Mouse (Mus musculus) heart, embryonic 15.5 days (tissue): ENCODE results near the gene Dyx1c1. TPM values are rescaled to one million over a fixed set of nuclear protein-coding genes. Genes with fewer than 3 reads are reported as not detected.

Experiments
- ATAC-seq: fragments of 200-750 bp; cut with Nextera tagmentation; replicated peaks from 2 replicates; pipeline ENCODE4 v1.8.0; 2017; ENCODE audit warnings: low read depth, moderate TSS enrichment; ENCODE audit not compliant: insufficient number of reproducible peaks, insufficient read depth, low FRiP score
- H3K27ac ChIP-seq: fragments of 300-500 bp; sonication (generic); 2 replicates; pipeline ENCODE4 v1.5.1; 2015; ENCODE audit warnings: mild to moderate bottlenecking, inconsistent platforms
- H3K27me3 ChIP-seq: fragments of 300-500 bp; sonication (generic); 2 replicates; pipeline ENCODE4 v1.6.1; 2015; ENCODE audit warnings: inconsistent platforms
- H3K36me3 ChIP-seq: fragments of 300-500 bp; sonication (generic); 2 replicates; pipeline ENCODE4 v1.6.1; 2015; ENCODE audit warnings: mild to moderate bottlenecking, inconsistent platforms
- H3K4me1 ChIP-seq: fragments of 300-500 bp; sonication (generic); replicated peaks from 2 replicates; pipeline ENCODE4 v1.6.1; 2015; ENCODE audit warnings: inconsistent platforms
- H3K4me2 ChIP-seq: fragments of 300-500 bp; sonication (generic); 2 replicates; pipeline ENCODE4 v1.6.1; 2015; ENCODE audit warnings: inconsistent platforms, mild to moderate bottlenecking, moderate library complexity
- H3K4me3 ChIP-seq: fragments of 300-500 bp; sonication (generic); 2 replicates; pipeline ENCODE4 v1.5.1; 2015; ENCODE audit warnings: mild to moderate bottlenecking, inconsistent platforms
- H3K9ac ChIP-seq: fragments of 300-500 bp; sonication (generic); 2 replicates; pipeline ENCODE4 v1.6.1; 2015; ENCODE audit warnings: mild to moderate bottlenecking, inconsistent platforms
- H3K9me3 ChIP-seq: fragments of 300-500 bp; sonication (generic); replicated peaks from 2 replicates; pipeline ENCODE4 v1.6.1; 2016; ENCODE audit warnings: inconsistent platforms
- WGBS: fragments of 180-500 bp; shearing (Covaris S2); methylation state at CpG from one replicate; pipeline ENCODE4 v1.1.7; 2015; ENCODE audit warnings: mixed read lengths; 5-methylcytosine and 5-hydroxymethylcytosine counted together
- polyA plus RNA-seq: library from polyadenylated mRNA; unstranded; fragments of >200 nt; fragmentation: Nextera tagmentation; extraction: Ambion mirVana; gene quantifications from 2 replicates; pipeline ENCODE4 v1.2.1, GENCODE M21; 2015

Gene Dyx1c1
- polyA plus RNA-seq, 1 experiment from 2014 or later = 0.58 TPM

DNA sequence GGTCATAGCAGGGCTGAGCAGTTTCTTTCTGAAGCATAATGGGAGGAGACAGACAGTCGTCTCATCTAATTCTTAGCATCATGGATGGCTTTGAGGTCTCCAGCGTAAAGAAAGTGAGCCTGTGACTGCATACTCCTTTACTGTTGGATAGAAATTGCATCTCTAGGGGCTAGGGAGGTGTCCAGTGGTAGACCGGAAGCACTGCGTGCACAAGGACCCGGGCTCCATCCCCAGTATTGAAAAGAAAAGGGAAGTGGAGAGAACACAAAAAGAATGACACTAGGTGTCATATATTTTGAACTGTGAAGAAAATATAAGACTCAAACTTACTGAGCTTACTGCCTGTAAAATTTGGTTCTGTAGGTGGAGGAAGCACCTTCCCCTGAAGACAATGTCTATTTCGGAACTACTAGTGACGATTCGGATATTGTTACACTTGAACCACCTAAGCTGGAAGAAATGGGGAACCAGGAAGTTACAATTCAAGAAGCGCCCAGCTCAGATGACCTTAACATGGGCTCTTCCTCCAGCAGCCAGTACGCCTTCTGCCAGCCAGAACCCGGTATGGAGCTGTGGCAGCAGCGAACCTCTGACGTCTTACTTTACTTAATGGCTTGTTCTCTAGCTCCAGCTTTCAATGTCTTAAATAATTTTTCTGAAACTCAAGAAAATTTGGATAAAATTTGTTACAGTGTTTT, 42.9 kb downstream of the Dyx1c1 start:
- ATAC-seq = no peak
- H3K4me1 ChIP-seq = no peaks in the 10 kb centered on the region
- no peak overlapping the region for H3K4me2 ChIP-seq
- no peak overlapping the region for H3K27ac ChIP-seq
- WGBS = 82% methylated on average over 13 of the region's 13 CpGs
- H3K9me3 ChIP-seq = no peaks in the 10 kb centered on the region
- H3K27me3 ChIP-seq = no peaks in the 10 kb centered on the region
- peaks cover 7% of the 10 kb centered on the region for H3K36me3 ChIP-seq
- no peak overlapping the region for H3K9ac ChIP-seq
- no peak overlapping the region for H3K4me3 ChIP-seq

DNA sequence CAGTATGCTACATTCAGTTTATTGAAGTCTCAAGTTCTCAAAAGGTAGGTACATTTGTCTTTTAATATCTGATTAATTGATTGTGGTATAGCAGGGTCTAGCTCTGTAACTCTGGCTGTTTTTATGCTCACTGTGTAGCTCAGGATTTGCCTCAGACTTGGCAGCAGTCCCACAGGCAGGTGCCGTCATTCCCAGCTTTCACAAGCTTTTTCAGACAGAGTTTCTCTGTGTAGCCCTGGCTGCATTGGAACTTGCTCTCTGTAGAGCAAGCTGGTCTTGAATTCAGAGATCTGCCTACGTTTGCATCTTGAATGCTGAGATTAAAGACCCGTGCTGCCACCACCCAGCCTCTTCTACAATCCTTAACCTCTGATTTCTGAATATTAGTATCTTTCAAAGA, 43.6 kb downstream of the Dyx1c1 start:
- Histone ChIP-seq H3K36me3 (peaks cover 7% of the 10 kb centered on the region), H3K27ac (no peak overlapping the region), H3K9ac (no peak overlapping the region), H3K4me3 (no peak overlapping the region), H3K27me3 (no peaks in the 10 kb centered on the region), H3K4me2 (no peak overlapping the region), H3K4me1 (no peaks in the 10 kb centered on the region), H3K9me3 (no peaks in the 10 kb centered on the region)
- 66% methylated on average over 3 of the region's 3 CpGs for WGBS
- no peak for ATAC-seq

DNA sequence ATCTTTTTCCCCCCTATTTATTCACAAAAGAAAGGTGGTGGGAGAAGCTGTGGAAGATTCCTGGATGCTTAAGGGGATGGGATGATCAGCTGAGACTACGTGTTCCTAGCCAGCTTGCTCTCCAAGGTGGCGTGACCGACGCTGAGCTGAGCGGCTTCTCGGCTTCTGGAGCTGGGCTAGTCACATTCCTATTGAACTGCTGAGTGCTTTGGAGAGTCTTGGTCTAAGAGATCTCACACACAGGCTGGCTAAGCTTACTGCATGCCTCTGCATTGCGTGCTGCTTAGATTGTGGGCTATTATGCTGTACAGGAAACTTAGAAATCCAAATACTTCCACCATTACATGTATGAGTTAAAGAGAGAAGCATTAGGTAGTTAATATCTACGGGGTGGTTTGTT, 45.5 kb downstream of the Dyx1c1 start:
- ATAC-seq = no peak
- Histone ChIP-seq H3K9me3 (no peaks in the 10 kb centered on the region), H3K36me3 (peaks cover 7% of the 10 kb centered on the region), H3K27me3 (no peaks in the 10 kb centered on the region), H3K4me2 (no peak overlapping the region), H3K4me3 (no peak overlapping the region), H3K9ac (no peak overlapping the region), H3K27ac (no peak overlapping the region), H3K4me1 (no peaks in the 10 kb centered on the region)
- WGBS = 70% methylated on average over 8 of the region's 8 CpGs

DNA sequence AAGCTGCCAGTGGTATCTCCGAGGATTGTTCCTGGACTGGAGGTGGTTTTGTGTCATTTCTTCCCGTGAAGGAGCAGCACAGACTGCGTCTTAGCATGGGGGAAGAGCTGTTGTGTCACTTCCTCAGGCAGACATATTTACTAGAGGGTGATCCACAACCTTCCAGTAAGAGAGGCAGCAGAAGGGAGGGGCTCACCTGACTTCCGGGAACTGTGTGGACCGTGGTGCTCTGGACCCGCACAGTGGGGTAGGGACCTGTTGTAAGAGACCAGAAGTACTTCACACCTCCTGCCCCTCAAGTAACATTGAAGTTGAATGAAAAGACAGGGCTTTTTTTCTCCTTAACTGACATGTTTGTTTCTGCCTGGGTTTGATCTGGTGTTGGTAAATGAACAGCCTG, 46.5 kb downstream of the Dyx1c1 start:
- Histone ChIP-seq H3K27me3 (no peaks in the 10 kb centered on the region), H3K4me1 (no peaks in the 10 kb centered on the region), H3K36me3 (peaks cover 7% of the 10 kb centered on the region), H3K4me3 (no peak overlapping the region), H3K9me3 (no peaks in the 10 kb centered on the region), H3K9ac (no peak overlapping the region), H3K27ac (no peak overlapping the region), H3K4me2 (no peak overlapping the region)
- ATAC-seq = no peak
- 83% methylated on average over 6 of the region's 6 CpGs for WGBS

DNA sequence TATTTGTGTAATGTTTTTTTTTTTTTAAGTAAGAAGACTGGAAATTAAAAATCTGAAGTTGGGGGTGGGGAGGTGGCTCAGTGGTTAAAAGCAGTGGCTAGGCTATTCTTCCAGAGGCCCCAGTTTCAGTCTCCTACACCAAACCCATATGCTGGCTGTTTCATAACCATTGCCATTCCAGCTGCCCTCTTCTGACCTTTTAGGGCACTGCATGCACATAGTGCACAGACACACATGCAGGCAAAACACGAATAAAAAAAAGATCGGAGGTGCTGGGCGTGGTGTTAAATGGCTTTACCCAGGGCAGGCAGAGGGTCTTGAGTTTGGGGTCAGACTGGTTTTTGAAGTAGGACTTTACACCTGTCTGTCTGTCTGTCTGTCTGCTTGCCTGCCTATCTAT, 47.6 kb downstream of the Dyx1c1 start:
- no peaks in the 10 kb centered on the region for H3K9me3 ChIP-seq
- 91% methylated on average over 3 of the region's 3 CpGs for WGBS
- H3K4me3 ChIP-seq = no peak overlapping the region
- no peak overlapping the region for H3K4me2 ChIP-seq
- no peaks in the 10 kb centered on the region for H3K27me3 ChIP-seq
- H3K36me3 ChIP-seq = peaks cover 8% of the 10 kb centered on the region
- no peak for ATAC-seq
- no peak overlapping the region for H3K27ac ChIP-seq
- H3K4me1 ChIP-seq = no peaks in the 10 kb centered on the region
- H3K9ac ChIP-seq = no peak overlapping the region

DNA sequence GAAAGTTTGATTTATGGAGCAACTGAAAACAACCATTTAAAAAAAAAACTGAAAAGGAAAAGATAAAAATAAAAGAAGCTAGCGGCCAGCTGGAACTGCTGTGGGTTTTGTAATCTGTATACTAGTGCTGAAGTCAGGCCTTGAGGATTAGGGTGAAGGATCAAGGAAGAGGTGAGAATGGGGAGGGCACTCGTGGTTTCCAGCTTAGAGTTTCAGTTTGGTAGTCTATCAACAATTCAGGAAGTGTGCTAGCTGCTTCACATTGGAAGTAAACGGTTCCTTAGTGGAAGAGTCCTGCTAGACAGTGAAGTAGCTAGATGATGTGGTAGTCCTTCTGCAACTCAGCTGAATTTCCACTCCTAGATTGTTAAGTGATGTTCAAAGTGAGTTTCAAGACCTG, 49.8 kb downstream of the Dyx1c1 start:
- Histone ChIP-seq H3K27ac (no peak overlapping the region), H3K27me3 (no peaks in the 10 kb centered on the region), H3K4me1 (no peaks in the 10 kb centered on the region), H3K9me3 (no peaks in the 10 kb centered on the region), H3K9ac (no peak overlapping the region), H3K4me2 (no peak overlapping the region), H3K36me3 (peaks cover 21% of the 10 kb centered on the region), H3K4me3 (no peak overlapping the region)
- WGBS = 47% methylated on average over 3 of the region's 3 CpGs
- ATAC-seq = no peak

DNA sequence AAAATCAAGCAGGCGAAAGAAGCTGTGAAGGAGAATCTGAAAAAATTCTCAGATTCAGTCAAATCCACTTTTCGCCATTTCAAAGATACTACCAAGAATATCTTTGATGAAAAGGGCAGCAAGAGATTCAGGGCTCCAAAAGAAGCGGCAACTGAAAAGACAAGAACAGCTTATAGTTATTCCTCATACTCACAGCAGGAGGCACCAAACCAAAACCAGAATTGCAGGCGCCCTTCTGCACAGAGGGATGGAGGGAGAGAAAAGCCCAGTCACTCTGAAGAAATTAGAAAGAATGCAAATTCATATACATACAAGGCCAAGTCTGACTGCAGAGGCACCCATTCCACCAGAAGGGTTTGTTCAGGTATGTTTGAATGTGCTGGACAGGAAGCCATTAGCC, 54.0 kb downstream of the Dyx1c1 start:
- H3K4me2 ChIP-seq = no peak overlapping the region
- H3K9me3 ChIP-seq = no peaks in the 10 kb centered on the region
- peaks cover 40% of the 10 kb centered on the region for H3K36me3 ChIP-seq
- no peaks in the 10 kb centered on the region for H3K4me1 ChIP-seq
- WGBS = 85% methylated on average over 4 of the region's 4 CpGs
- ATAC-seq = no peak
- no peak overlapping the region for H3K27ac ChIP-seq
- no peak overlapping the region for H3K9ac ChIP-seq
- H3K4me3 ChIP-seq = no peak overlapping the region
- no peaks in the 10 kb centered on the region for H3K27me3 ChIP-seq

DNA sequence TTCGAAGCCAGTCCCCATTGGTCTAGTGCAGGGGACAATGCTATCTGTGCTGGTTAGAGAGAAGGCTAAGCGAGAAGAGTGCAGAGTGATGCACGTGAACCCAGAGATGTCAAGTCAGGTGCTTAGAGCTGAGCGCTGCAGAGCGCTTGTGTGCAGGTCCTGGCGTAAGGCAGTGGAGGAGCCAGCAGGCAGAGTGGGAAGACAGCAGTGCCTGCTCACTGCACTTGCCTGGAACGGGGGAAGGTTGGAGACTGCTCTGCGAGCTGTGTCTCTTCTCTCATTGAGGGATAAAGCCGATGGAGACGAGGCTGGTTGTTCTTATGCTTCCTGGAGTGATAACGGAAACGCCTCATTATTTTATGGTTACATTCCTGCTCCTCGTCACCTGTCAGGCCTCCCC, 56.1 kb downstream of the Dyx1c1 start:
- no peak overlapping the region for H3K27ac ChIP-seq
- H3K9me3 ChIP-seq = no peaks in the 10 kb centered on the region
- 62% methylated on average over 13 of the region's 13 CpGs for WGBS
- H3K4me2 ChIP-seq = no peak overlapping the region
- H3K4me3 ChIP-seq = no peak overlapping the region
- no peak for ATAC-seq
- H3K9ac ChIP-seq = no peak overlapping the region
- H3K4me1 ChIP-seq = no peaks in the 10 kb centered on the region
- peaks cover 44% of the 10 kb centered on the region for H3K36me3 ChIP-seq
- no peaks in the 10 kb centered on the region for H3K27me3 ChIP-seq

DNA sequence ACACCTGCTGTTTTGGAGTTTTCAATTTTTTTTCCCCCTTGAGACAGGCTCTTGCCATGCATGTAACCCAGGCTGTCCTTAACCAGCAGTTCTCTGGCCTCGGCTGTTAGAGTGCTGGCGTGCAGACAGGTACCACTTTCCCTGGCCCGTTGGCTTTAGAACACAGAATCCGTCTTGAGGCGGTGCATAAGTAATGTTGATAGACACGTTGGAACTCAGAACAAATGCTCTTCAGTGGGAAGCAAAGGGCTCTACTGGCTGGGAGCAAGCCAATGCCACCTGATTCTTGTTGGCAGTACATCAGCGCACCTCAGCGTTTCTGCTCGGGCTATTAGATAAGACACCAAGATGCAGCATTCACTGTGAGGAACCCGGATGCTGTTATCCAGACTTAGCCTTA, 61.3 kb downstream of the Dyx1c1 start:
- WGBS = 83% methylated on average over 10 of the region's 10 CpGs
- no peak overlapping the region for H3K4me2 ChIP-seq
- no peak for ATAC-seq
- H3K27me3 ChIP-seq = no peaks in the 10 kb centered on the region
- H3K36me3 ChIP-seq = peaks cover 31% of the 10 kb centered on the region
- H3K4me1 ChIP-seq = no peaks in the 10 kb centered on the region
- H3K9me3 ChIP-seq = no peaks in the 10 kb centered on the region
- no peak overlapping the region for H3K4me3 ChIP-seq
- H3K27ac ChIP-seq = no peak overlapping the region
- no peak overlapping the region for H3K9ac ChIP-seq

DNA sequence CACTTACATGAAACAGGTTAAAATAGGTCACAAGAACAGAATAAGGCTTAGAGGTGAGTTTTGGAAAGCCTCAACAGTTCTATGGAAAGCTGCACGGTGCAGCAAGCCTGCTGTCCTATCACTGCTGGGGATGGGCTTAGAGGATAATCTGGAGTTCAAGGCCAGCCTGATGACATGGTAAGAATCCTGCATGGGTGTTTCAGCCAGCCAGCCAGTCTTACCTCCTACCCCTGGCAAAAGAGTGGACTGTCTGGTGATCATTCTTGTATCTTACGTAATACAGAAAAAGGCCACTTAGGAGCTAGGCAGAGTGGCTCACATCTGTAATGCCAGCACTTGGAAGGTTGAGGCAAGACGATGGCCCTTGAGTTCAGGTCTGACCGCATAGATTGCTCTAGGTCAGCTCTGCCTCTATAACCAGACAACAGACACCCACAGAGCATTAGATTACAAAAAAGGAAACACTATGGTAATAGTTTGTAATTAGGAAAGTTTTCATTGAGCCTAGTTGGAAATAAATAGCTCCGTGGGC, 62.0 kb downstream of the Dyx1c1 start:
- no peak overlapping the region for H3K27ac ChIP-seq
- no peak overlapping the region for H3K4me2 ChIP-seq
- no peaks in the 10 kb centered on the region for H3K4me1 ChIP-seq
- peaks cover 30% of the 10 kb centered on the region for H3K36me3 ChIP-seq
- H3K4me3 ChIP-seq = no peak overlapping the region
- no peak overlapping the region for H3K9ac ChIP-seq
- WGBS = 90% methylated on average over 5 of the region's 5 CpGs
- no peaks in the 10 kb centered on the region for H3K9me3 ChIP-seq
- H3K27me3 ChIP-seq = no peaks in the 10 kb centered on the region
- ATAC-seq = no peak
